Mouse (Mus musculus) left cerebral cortex, adult 6 months (tissue): ENCODE data around the gene Neurod2. TPM values are rescaled to one million over a fixed set of nuclear protein-coding genes. Genes with fewer than 3 reads are reported as not detected.

ENCODE experiments used
- long read RNA-seq, 2 experiments: library from polyadenylated mRNA; unstranded; transcript quantifications; one replicate each; pipeline ENCODE4 v2.0.0; 2019 to 2020
- polyA plus RNA-seq: library from polyadenylated mRNA; unstranded; fragments of <200 nt; fragmentation: Nextera tagmentation; gene quantifications from 2 replicates; pipeline ENCODE4 v1.2.3, GENCODE M21; 2021

Gene Neurod2
- polyA plus RNA-seq, result 8.6 and 13.4 TPM in 2 replicates
- long read RNA-seq, experiment 1, transcript Neurod2-201 (2 exons, 3,142 nt), result major isoform, 40 of 55 reads
- long read RNA-seq, experiment 1, partial matches to known transcripts, result 0 of 55 reads
- long read RNA-seq, experiment 1, other reads (novel, unspliced or antisense), result 15 of 55 reads
- long read RNA-seq, experiment 2, partial matches to known transcripts, result 0 of 31 reads
- long read RNA-seq, experiment 2, other reads (novel, unspliced or antisense), result 29 of 31 reads

DNA sequence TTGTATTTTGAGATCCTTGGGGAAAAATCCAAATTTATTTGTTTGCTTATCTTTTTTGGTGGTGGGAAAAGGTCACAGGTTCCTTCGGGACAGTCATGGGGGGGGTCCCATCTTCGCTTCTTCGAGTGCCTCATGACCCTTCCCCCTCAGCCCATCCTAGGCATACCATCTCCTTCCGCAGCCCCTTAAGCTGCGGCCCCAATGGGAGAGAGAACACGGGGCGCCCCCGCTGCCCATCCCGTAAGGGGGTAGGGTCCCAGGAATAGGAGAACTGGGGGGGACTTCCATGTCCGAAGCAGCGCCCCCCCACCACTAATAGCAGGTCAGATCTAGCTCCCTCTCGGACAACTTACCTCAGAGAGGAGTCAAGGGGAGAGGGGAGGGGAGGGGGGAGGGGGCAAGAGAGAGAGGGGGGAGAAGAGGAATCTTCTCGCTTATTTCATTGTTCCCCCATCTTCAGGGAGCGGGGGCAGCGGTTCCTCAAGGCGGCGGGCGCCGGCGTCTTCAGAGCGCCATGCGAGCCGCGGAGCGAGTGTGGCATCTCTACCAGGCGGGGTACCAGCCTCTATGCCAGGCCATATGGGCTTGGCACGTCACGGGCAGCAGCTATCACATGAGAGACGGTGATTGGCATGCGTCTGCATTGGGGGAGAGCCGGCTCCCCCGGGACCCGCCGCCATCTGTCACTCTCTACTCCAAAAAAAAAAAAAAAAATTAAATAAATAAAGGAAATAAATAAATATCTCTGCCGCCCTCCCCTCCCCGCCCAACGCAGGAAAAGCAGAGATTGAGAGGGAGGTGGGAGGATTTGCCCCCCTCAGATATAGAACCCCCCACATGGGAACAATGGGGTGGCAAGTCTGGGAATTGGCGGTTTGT, at the start of gene Neurod2:
Neurod2 (minus strand) TSS at position 568 of the 879 bp plus-strand sequence.

GRCm38 (mm10) chr11:98358161-98359083, 29.0 kb upstream of the Neurod2 start, which contains the start of gene Stard3:
Stard3 (plus strand) TSS chr11:98358368.

DNA sequence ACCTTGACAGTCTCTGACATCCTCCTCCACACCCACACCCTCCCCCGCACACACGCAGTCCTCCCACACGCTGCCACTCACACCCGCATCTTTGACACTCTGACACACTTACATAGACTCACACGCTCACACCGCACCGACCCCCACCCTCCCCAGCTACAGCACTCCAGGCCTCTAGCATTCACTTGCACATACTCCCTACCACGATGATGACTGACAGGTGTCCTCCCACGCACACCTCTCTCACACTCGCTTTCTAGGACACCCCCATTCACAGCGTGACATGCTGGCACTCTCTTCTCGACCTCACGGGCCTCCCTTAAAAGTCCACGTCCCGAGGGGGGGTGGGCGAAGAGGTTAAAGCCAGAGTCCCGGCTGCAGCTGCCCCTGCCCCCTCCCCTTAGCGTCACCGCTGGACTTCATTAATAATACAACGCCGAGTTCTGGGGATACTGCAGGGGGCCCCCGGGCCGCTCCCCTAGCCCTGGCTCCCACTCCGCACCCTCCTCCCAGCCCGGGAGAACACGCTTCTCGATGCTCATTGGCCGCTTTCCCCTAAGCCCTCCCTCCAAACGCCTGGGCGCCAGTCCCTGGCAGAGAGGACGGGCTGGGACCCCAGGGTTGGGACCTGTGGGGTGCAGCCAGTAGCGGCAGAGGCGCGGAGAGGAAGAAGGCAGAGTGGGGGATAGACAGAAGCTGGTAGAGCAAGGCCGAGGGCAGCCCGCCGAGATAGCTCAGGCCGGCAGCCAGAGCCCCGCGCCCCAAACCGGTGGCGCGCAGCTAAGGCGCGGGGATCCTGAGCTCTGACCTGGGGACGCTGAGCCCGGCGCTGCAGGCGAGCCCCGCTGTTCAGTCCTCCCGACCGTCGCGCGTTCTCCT, 18.9 kb upstream of the Neurod2 start, which contains the start of gene Ppp1r1b:
Ppp1r1b (plus strand) TSS at position 322 of the 879 bp plus-strand sequence.

Other genes starting within 250 kb of the Neurod2 start
- 5.1 and 7.8 TPM in 2 replicates for gene Fbxl20, start 179.2 kb downstream of the Neurod2 start, polyA plus RNA-seq
- gene Med1, start 136.4 kb downstream of the Neurod2 start, polyA plus RNA-seq, result 29.4 and 30.7 TPM in 2 replicates
- 2.5 and 2.9 TPM in 2 replicates for gene Cdk12, start 126.6 kb downstream of the Neurod2 start, polyA plus RNA-seq
- gene Ppp1r1b, start 18.8 kb upstream of the Neurod2 start, polyA plus RNA-seq, result 207 and 248 TPM in 2 replicates
- 39.7 and 45.4 TPM in 2 replicates for gene Stard3, start 28.7 kb upstream of the Neurod2 start, polyA plus RNA-seq
- gene Tcap, start 54.2 kb upstream of the Neurod2 start, polyA plus RNA-seq, result 10.8 and 18.4 TPM in 2 replicates
- 0.17 and 0.50 TPM in 2 replicates for gene Pnmt, start 56.8 kb upstream of the Neurod2 start, polyA plus RNA-seq
- 0.92 and 4.4 TPM in 2 replicates for gene Pgap3, start 70.8 kb upstream of the Neurod2 start, polyA plus RNA-seq
- 1.1 and 1.3 TPM in 2 replicates for gene Erbb2, start 82.8 kb upstream of the Neurod2 start, polyA plus RNA-seq
- gene Mien1, start 109.3 kb upstream of the Neurod2 start, polyA plus RNA-seq, result 279 and 288 TPM in 2 replicates
- 1.4 and 1.7 TPM in 2 replicates for gene Grb7, start 116.7 kb upstream of the Neurod2 start, polyA plus RNA-seq
- 0.73 and 1.6 TPM in 2 replicates for gene Ikzf3, start 216.4 kb upstream of the Neurod2 start, polyA plus RNA-seq
- not detected in 2 replicates for gene Zpbp2, start 221.4 kb upstream of the Neurod2 start, polyA plus RNA-seq